Mouse (Mus musculus): Measurements from ENCODE around the gene Cactin. TPM values are rescaled to one million over a fixed set of nuclear protein-coding genes. Genes with fewer than 3 reads are reported as not detected.

Cactin gene
- polyA plus RNA-seq, 1 experiment from 2014 or later, result 35.9 TPM

DNA sequence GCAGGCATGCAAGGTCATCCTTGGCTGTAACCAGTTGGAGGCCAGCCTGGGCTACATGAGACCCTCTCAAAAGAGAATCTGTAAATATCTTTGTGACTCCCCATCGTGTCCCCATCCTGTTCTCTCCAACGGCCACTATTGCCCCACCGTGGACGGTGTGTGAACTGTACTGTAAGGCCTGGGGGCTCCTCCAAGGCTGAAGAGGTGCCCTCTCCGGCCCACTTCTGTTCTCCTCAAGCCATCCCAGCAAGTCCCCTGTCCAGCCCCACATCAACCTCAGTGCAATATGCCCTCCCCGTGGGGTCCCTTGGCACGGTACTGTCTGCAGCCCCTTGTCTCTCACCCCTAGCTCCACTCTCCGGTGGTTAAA is 1.6 kb upstream of the Cactin start:
- Histone ChIP-seq H3K9me3 (ENCODE audit: control insufficient read depth, low read length) (no peaks in the 10 kb centered on the region), H3K36me3 (ENCODE audit: control insufficient read depth, insufficient read depth, low read length) (peaks cover 23% of the 10 kb centered on the region), H3K4me1 (ENCODE audit: control insufficient read depth, insufficient read depth, low read length) (peaks cover 32% of the 10 kb centered on the region), H3K27ac (replicated peaks; ENCODE audit: low read depth, low read length) (peak overlapping the region; percentile 69; the same call in 1 of the 2 replicates), H3K27me3 (ENCODE audit: control insufficient read depth, insufficient read depth, low read length) (no peaks in the 10 kb centered on the region), H3K4me3 (ENCODE audit: low read depth, low read length) (peak overlapping the region; percentile 95), H3K9ac (ENCODE audit: low read length) (peak overlapping the region; percentile 34), H3K4me2 (ENCODE audit: low read depth, severe bottlenecking) (peak overlapping the region; percentile 71)
- WGBS, result 26% methylated on average over 8 of the region's 8 CpGs
- DNase-seq (ENCODE audit: low spot score) (peak; percentile 44), ATAC-seq (ENCODE audit: insufficient number of reproducible peaks, low FRiP score, low TSS enrichment, low read depth) (no peak)

DNA sequence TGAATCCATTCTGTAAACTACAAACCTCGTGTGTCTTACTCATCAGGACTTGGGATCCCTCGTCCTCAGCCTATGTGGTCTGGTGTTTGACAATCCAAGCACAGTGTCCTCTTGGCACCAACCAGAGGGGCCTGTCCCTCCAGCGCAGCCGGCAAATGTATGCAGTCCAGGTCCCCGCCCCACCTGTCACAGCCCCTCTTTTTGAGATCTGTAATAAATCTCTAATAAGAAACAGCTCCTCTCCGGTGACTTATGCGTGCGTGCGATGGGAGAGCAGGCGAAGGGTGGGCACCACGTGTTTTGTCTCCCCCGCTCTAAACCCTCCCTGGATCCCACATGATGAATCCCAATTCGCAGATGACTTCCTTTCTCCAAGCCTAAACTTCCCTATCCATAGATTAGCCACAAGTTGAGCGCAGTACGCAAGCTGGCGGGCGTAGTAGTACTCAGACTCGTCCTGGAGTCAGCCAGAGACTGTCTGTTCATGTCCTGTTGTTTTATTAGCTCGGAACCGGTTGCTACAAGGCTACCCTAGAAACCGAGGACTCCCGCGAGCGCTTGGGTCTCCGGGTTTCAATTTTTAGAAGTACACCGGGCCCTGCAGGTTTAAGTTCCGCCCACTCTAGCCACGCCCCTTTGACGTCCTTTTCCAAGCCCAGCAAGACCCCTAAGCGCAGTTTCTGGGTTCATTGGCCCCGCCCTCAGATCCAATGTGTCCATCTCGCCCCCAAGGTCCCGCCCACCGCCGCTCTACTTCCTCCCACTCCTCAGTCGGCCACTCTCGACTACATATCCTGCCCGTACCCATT is 958 bp upstream of the Cactin start:
- no peaks in the 10 kb centered on the region for H3K9me3 ChIP-seq (ENCODE audit: control insufficient read depth, low read length)
- WGBS, result under 1% methylated on average over 38 of the region's 38 CpGs
- H3K27ac ChIP-seq (replicated peaks; ENCODE audit: low read depth, low read length), result peak overlapping the region; percentile 69; the same call in 1 of the 2 replicates
- H3K27me3 ChIP-seq (ENCODE audit: control insufficient read depth, insufficient read depth, low read length), result no peaks in the 10 kb centered on the region
- H3K4me1 ChIP-seq (ENCODE audit: control insufficient read depth, insufficient read depth, low read length), result peaks cover 32% of the 10 kb centered on the region
- H3K4me3 ChIP-seq (ENCODE audit: low read depth, low read length), result peak overlapping the region; percentile 95
- DNase-seq (ENCODE audit: low spot score), result peak; percentile 99
- peak overlapping the region; percentile 34; the same call in 1 of the 2 replicates for H3K9ac ChIP-seq (ENCODE audit: low read length)
- peaks cover 29% of the 10 kb centered on the region for H3K36me3 ChIP-seq (ENCODE audit: control insufficient read depth, insufficient read depth, low read length)
- ATAC-seq (ENCODE audit: insufficient number of reproducible peaks, low FRiP score, low TSS enrichment, low read depth), result peak; percentile 83
- peak overlapping the region; percentile 71 for H3K4me2 ChIP-seq (ENCODE audit: low read depth, severe bottlenecking)

DNA sequence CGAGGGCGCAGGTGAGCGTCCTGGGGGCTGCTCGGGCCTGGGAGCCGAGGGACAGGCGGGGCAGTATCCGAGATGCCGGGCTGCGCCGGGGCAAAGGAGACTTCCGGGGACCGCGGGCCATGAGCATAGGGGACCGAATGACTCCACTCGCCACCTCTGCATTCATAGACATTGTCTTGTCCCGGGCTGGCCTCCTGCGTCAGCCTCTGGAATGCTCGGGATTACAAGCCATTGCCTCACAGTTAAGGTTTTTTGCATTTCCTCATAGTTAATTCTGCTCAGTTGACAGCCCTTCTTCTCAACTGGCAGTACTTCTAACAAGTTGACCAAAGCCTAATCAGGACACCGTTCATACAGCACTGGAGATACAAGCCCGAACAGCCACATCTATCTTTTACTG is 533 bp downstream of the Cactin start:
- Histone ChIP-seq H3K9me3 (ENCODE audit: control insufficient read depth, low read length) (no peaks in the 10 kb centered on the region), H3K4me2 (ENCODE audit: low read depth, severe bottlenecking) (peak overlapping the region; percentile 71), H3K36me3 (ENCODE audit: control insufficient read depth, insufficient read depth, low read length) (peaks cover 39% of the 10 kb centered on the region), H3K4me1 (ENCODE audit: control insufficient read depth, insufficient read depth, low read length) (peaks cover 29% of the 10 kb centered on the region), H3K27ac (replicated peaks; ENCODE audit: low read depth, low read length) (peak overlapping the region; percentile 71), H3K9ac (ENCODE audit: low read length) (peak overlapping the region; percentile 79), H3K4me3 (ENCODE audit: low read depth, low read length) (peak overlapping the region; percentile 95), H3K27me3 (ENCODE audit: control insufficient read depth, insufficient read depth, low read length) (no peaks in the 10 kb centered on the region)
- ATAC-seq (ENCODE audit: insufficient number of reproducible peaks, low FRiP score, low TSS enrichment, low read depth), result no peak
- 3% methylated on average over 20 of the region's 20 CpGs for WGBS
- no peak for DNase-seq (ENCODE audit: low spot score)

DNA sequence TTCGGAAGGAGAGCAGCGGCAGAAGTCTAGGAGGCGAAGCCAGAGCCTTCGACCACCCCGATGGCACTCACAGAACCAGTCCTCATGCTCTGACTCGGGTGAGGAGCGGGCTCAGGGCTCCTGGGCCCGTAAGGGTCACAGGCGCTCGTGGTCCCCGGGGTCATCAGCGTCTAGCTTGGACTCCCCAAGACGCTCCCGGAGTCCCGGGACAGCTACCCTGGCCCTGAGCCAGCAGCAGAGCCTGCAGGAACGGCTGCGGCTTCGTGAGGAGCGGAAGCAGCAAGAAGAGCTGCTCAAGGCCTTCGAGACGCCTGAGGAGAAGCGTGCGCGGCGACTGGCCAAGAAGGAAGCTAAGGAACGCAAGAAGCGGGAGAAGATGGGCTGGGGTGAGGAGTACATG is 1.5 kb downstream of the Cactin start:
- Histone ChIP-seq H3K4me2 (ENCODE audit: low read depth, severe bottlenecking) (peak overlapping the region; percentile 71; the same call in 1 of the 2 replicates), H3K27me3 (ENCODE audit: control insufficient read depth, insufficient read depth, low read length) (no peaks in the 10 kb centered on the region), H3K36me3 (ENCODE audit: control insufficient read depth, insufficient read depth, low read length) (peaks cover 46% of the 10 kb centered on the region), H3K4me3 (ENCODE audit: low read depth, low read length) (peak overlapping the region; percentile 95; the same call in 1 of the 2 replicates), H3K27ac (replicated peaks; ENCODE audit: low read depth, low read length) (no peak overlapping the region), H3K4me1 (ENCODE audit: control insufficient read depth, insufficient read depth, low read length) (peaks cover 19% of the 10 kb centered on the region), H3K9me3 (ENCODE audit: control insufficient read depth, low read length) (no peaks in the 10 kb centered on the region), H3K9ac (ENCODE audit: low read length) (no peak overlapping the region)
- 93% methylated on average over 27 of the region's 27 CpGs for WGBS
- ATAC-seq (ENCODE audit: insufficient number of reproducible peaks, low FRiP score, low TSS enrichment, low read depth) (no peak), DNase-seq (ENCODE audit: low spot score) (no peak)

DNA sequence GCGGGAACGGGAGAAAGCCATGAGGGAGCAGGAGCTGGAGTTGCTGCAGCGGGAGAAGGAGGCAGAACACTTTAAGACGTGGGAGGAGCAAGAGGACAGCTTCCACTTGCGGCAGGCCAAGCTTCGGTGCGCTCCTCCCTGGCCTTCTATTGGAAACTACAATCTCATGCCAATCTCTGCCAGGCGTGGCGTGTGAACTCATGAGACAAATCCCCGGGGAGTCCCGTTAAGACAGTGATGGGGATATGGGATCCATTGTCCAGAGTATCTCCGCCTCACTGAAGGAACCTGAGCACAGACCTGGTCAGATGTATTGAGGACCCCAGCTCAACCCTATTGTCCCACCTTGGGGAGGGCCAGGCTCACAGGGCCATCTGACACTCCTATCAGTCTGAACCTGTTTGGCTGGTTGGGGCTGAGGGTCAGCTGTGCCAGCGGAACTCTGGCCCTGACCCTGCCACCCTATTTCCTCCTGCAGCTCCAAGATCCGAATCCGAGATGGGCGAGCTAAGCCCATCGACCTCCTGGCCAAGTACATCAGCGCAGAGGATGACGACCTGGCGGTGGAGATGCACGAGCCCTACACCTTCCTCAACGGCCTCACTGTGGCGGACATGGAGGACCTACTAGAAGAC is 2.4 kb downstream of the Cactin start:
- DNase-seq (ENCODE audit: low spot score), result no peak
- no peak overlapping the region for H3K27ac ChIP-seq (replicated peaks; ENCODE audit: low read depth, low read length)
- peaks cover 18% of the 10 kb centered on the region for H3K4me1 ChIP-seq (ENCODE audit: control insufficient read depth, insufficient read depth, low read length)
- H3K4me2 ChIP-seq (ENCODE audit: low read depth, severe bottlenecking), result no peak overlapping the region
- no peaks in the 10 kb centered on the region for H3K27me3 ChIP-seq (ENCODE audit: control insufficient read depth, insufficient read depth, low read length)
- no peaks in the 10 kb centered on the region for H3K9me3 ChIP-seq (ENCODE audit: control insufficient read depth, low read length)
- H3K9ac ChIP-seq (ENCODE audit: low read length), result no peak overlapping the region
- H3K4me3 ChIP-seq (ENCODE audit: low read depth, low read length), result no peak overlapping the region
- WGBS, result 93% methylated on average over 23 of the region's 23 CpGs
- H3K36me3 ChIP-seq (ENCODE audit: control insufficient read depth, insufficient read depth, low read length), result peaks cover 43% of the 10 kb centered on the region
- no peak for ATAC-seq (ENCODE audit: insufficient number of reproducible peaks, low FRiP score, low TSS enrichment, low read depth)

DNA sequence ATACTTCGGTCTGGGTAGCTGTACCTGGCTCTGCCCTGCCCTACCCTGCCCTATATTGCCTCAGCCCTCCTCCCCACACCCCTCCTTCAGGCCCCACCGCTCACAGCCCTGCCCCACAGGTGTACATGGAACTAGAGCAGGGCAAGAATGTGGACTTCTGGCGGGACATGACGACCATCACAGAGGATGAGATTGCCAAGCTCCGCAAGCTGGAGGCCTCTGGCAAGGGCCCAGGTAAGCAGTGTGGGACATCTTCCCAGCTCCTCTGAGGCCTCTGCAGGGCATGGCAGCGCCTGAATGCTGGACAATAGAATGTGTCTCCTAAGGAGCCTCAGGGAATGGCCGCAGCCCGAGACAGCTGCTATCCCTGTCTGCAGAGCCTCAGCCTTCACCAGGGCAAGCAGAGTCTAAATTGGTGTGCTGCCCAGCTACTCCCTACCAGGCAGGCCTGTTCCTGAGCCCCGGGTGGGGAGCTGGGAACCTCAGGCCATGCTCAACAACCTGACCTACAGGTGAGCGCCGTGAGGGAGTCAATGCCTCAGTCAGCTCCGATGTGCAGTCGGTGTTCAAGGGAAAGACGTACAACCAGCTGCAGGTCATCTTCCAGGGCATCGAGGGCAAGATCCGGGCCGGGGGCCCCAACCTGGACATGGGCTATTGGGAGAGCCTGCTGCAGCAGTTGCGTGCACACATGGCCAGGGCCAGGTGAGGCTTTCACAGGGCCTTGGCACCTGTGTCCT is 3.1 kb downstream of the Cactin start:
- H3K27me3 ChIP-seq (ENCODE audit: control insufficient read depth, insufficient read depth, low read length), result no peaks in the 10 kb centered on the region
- H3K4me1 ChIP-seq (ENCODE audit: control insufficient read depth, insufficient read depth, low read length), result peaks cover 15% of the 10 kb centered on the region
- H3K27ac ChIP-seq (replicated peaks; ENCODE audit: low read depth, low read length), result no peak overlapping the region
- no peak for DNase-seq (ENCODE audit: low spot score)
- H3K4me3 ChIP-seq (ENCODE audit: low read depth, low read length), result no peak overlapping the region
- no peak for ATAC-seq (ENCODE audit: insufficient number of reproducible peaks, low FRiP score, low TSS enrichment, low read depth)
- H3K9ac ChIP-seq (ENCODE audit: low read length), result no peak overlapping the region
- no peaks in the 10 kb centered on the region for H3K9me3 ChIP-seq (ENCODE audit: control insufficient read depth, low read length)
- 93% methylated on average over 18 of the region's 18 CpGs for WGBS
- peaks cover 42% of the 10 kb centered on the region for H3K36me3 ChIP-seq (ENCODE audit: control insufficient read depth, insufficient read depth, low read length)
- no peak overlapping the region for H3K4me2 ChIP-seq (ENCODE audit: low read depth, severe bottlenecking)

DNA sequence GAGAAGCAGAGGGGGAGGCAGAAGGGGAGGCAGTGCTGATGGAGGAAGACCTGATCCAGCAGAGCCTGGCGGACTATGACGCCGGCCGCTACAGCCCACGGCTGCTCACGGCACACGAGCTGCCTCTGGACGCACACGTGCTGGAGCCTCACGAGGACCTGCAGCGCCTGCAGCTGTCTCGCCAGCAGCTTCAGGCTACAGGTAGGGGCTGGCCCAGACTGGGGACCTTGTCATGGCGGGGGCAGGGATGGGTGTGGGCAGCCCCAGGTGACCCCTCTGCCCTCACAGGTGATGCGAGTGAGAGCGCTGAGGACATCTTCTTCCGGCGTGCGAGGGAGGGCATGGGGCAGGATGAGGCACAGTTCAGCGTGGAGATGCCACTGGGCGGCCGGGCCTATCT is 4.3 kb downstream of the Cactin start:
- H3K27ac ChIP-seq (replicated peaks; ENCODE audit: low read depth, low read length), result no peak overlapping the region
- no peak overlapping the region for H3K4me2 ChIP-seq (ENCODE audit: low read depth, severe bottlenecking)
- H3K36me3 ChIP-seq (ENCODE audit: control insufficient read depth, insufficient read depth, low read length), result peaks cover 42% of the 10 kb centered on the region
- DNase-seq (ENCODE audit: low spot score), result no peak
- H3K27me3 ChIP-seq (ENCODE audit: control insufficient read depth, insufficient read depth, low read length), result no peaks in the 10 kb centered on the region
- ATAC-seq (ENCODE audit: insufficient number of reproducible peaks, low FRiP score, low TSS enrichment, low read depth), result no peak
- peaks cover 14% of the 10 kb centered on the region; the same call in 1 of the 2 replicates for H3K4me1 ChIP-seq (ENCODE audit: control insufficient read depth, insufficient read depth, low read length)
- no peak overlapping the region for H3K4me3 ChIP-seq (ENCODE audit: low read depth, low read length)
- no peaks in the 10 kb centered on the region for H3K9me3 ChIP-seq (ENCODE audit: control insufficient read depth, low read length)
- no peak overlapping the region for H3K9ac ChIP-seq (ENCODE audit: low read length)
- WGBS, result 95% methylated on average over 21 of the region's 21 CpGs

DNA sequence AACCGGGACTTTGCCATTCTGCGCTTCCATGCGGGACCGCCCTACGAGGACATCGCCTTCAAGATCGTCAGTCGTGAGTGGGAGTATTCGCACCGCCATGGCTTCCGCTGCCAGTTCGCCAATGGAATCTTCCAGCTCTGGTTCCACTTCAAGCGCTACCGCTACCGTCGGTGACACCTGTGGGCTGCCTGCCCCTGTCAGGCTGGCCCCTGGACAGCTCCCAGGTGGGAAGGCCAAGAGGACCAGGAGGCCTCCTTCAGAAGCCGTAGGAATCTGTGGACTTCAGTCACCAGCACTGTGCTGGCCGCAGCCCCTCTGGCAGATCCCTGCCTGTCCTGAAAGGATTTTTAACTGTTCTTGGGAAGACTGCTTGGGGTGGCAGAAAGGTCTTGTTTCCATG is 4.9 kb downstream of the Cactin start:
- peaks cover 42% of the 10 kb centered on the region for H3K36me3 ChIP-seq (ENCODE audit: control insufficient read depth, insufficient read depth, low read length)
- DNase-seq (ENCODE audit: low spot score) (no peak), ATAC-seq (ENCODE audit: insufficient number of reproducible peaks, low FRiP score, low TSS enrichment, low read depth) (no peak)
- H3K4me2 ChIP-seq (ENCODE audit: low read depth, severe bottlenecking), result no peak overlapping the region
- no peaks in the 10 kb centered on the region for H3K27me3 ChIP-seq (ENCODE audit: control insufficient read depth, insufficient read depth, low read length)
- H3K27ac ChIP-seq (replicated peaks; ENCODE audit: low read depth, low read length), result no peak overlapping the region
- no peak overlapping the region for H3K4me3 ChIP-seq (ENCODE audit: low read depth, low read length)
- peaks cover 14% of the 10 kb centered on the region; the same call in 1 of the 2 replicates for H3K4me1 ChIP-seq (ENCODE audit: control insufficient read depth, insufficient read depth, low read length)
- 96% methylated on average over 18 of the region's 18 CpGs for WGBS
- no peaks in the 10 kb centered on the region for H3K9me3 ChIP-seq (ENCODE audit: control insufficient read depth, low read length)
- no peak overlapping the region for H3K9ac ChIP-seq (ENCODE audit: low read length)
